13 mouse cellular contexts compared by ENCODE assay signal in the genomic region with DNA sequence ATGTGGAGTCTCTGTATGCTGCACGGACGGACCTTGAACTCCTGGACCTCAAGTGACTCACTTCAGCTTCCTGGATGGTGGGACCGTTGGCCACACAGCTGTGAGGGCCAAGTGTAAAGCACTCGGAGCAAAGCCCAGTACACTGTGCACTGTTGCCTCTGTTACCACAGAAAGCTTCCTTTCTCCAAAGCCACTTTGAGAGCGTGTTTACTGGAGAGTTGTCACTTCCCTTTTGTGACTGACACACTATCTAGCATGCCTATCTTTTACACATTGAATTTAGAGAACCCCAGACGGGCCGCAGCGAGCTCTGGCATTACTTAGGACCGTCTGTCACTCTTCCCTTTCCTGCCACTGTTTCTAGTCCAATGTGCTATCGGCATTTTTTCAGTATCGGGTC. TPM values are rescaled to one million over a fixed set of nuclear protein-coding genes. Genes with fewer than 3 reads are reported as not detected.
DNase-seq lines count a peak whose midpoint lies in the region; ATAC-seq and TF ChIP-seq lines count a peak whose summit lies in the region.
"Had no signal": no experiment of that assay in that cellular context is flagged by ENCODE, and none has a peak within 500 bp of the region (broad histone marks: within the 10 kb centered on the region; RNA-seq: fewer than 3 reads in every experiment).

No protein-coding gene starts in this region.

- H3K9me3 ChIP-seq in MEL (replicated peaks; ENCODE audit: insufficient read depth, low read length), result no peaks in the 10 kb centered on the region
- H3K9me3 ChIP-seq in heart, embryonic 16.5 days (replicated peaks; ENCODE audit: control insufficient read depth, low read length), result no peaks in the 10 kb centered on the region

- peak overlapping the region; percentile 30 to 53 for H3K4me3 ChIP-seq in MEL (ENCODE audit: control insufficient read depth in 1 of 2, insufficient read depth in 1 of 2, low read depth in 2 of 2, low read length in 2 of 2)
- no peak overlapping the region for H3K4me3 ChIP-seq in heart, embryonic 16.5 days (ENCODE audit: low read length)
- H3K4me3 ChIP-seq: gastrocnemius, adult 2 months had no signal

- peaks cover 22 to 25% of the 10 kb centered on the region in 2 experiments for H3K4me1 ChIP-seq in MEL (ENCODE audit: control insufficient read depth in 1 of 2, insufficient read depth in 2 of 2, low read length in 2 of 2)
- peaks cover 2% of the 10 kb centered on the region; the same call in 1 of the 2 replicates for H3K4me1 ChIP-seq in heart, embryonic 16.5 days (ENCODE audit: control insufficient read depth, insufficient read depth, low read length)

- TF ChIP-seq EP300 in MEL (IDR thresholded peaks at IDR 0.05; ENCODE audit: low read depth in 1 of 2, low read length in 2 of 2), result peak; percentile 47 to 74; a peak in 3 of 4 replicates

- peak overlapping the region; percentile 63 for H3K9ac ChIP-seq in MEL (ENCODE audit: control insufficient read depth, low read depth, low read length, poor library complexity, severe bottlenecking)
- no peak overlapping the region for H3K9ac ChIP-seq in heart, embryonic 16.5 days (ENCODE audit: low read length)

- H3K4me2 ChIP-seq in heart, embryonic 16.5 days (ENCODE audit: low read depth, low read length), result peak overlapping the region; percentile 4; the same call in 1 of the 2 replicates

- H3K36me3 ChIP-seq in MEL (ENCODE audit: control insufficient read depth in 1 of 2, insufficient read depth in 2 of 2, low read length in 2 of 2), result peaks cover 0 to 40% of the 10 kb centered on the region in 2 experiments; a peak in 2 of 4 replicates
- peaks cover 6% of the 10 kb centered on the region; the same call in 1 of the 2 replicates for H3K36me3 ChIP-seq in heart, embryonic 16.5 days (ENCODE audit: control insufficient read depth, insufficient read depth)

- 33% methylated on average over 11 of the region's 11 CpGs for WGBS in heart, embryonic 16.5 days

- H3K27ac ChIP-seq in MEL (ENCODE audit: control insufficient read depth, low read depth, low read length), result peak overlapping the region; percentile 89
- no peak overlapping the region for H3K27ac ChIP-seq in heart, embryonic 16.5 days (ENCODE audit: low read length)
- H3K27ac ChIP-seq: gastrocnemius, adult 2 months had no signal

- no peak for TF ChIP-seq CTCF in MEL (IDR thresholded peaks at IDR 0.05 in 2 of 3, conservative IDR thresholded peaks at IDR 0.05 in 1 of 3; ENCODE audit: control insufficient read depth in 1 of 3, insufficient read depth in 1 of 3, low read depth in 2 of 3, low read length in 3 of 3, poor library complexity in 1 of 3, severe bottlenecking in 1 of 3)

- peak; percentile 41; the same call in 1 of the 2 replicates for ATAC-seq in heart, embryonic 16.5 days (replicated peaks; ENCODE audit: extremely low read depth, insufficient read depth, low FRiP score)
- ATAC-seq: midbrain, embryonic 16.5 days had no signal

- TF ChIP-seq POLR2A in MEL (IDR thresholded peaks at IDR 0.05; ENCODE audit: control insufficient read depth in 1 of 2, insufficient read depth in 1 of 2, low read depth in 1 of 2, low read length in 2 of 2, poor library complexity in 1 of 2), result peak in 1 of 2 experiments; percentile 43; a peak in 1 of 4 replicates

- no peaks in the 10 kb centered on the region for H3K27me3 ChIP-seq in MEL (ENCODE audit: control insufficient read depth in 1 of 2, insufficient read depth in 2 of 2, low read length in 2 of 2)
- H3K27me3 ChIP-seq in heart, embryonic 16.5 days (ENCODE audit: control insufficient read depth, insufficient read depth, low read length), result no peaks in the 10 kb centered on the region

- no peak for TF ChIP-seq RAD21 in MEL (IDR thresholded peaks at IDR 0.05; ENCODE audit: low read depth, low read length)

- no peaks in the 10 kb centered on the region for H3K79me2 ChIP-seq in MEL (ENCODE audit: control insufficient read depth, insufficient read depth, low read length, poor library complexity)

- DNase-seq in embryo, embryonic 11 days, result peak; percentile 8
- DNase-seq in embryo, embryonic 10.5 days (ENCODE audit: low spot score), result no peak
- peak; percentile 88 for DNase-seq in MEL (ENCODE audit: low read depth, low spot score)
- DNase-seq in lung, postnatal 36 days, result peak; percentile 71
- no peak for DNase-seq in cerebellum, adult 18-20 months
- DNase-seq in urinary bladder, postnatal 10 days (ENCODE audit: low spot score), result no peak
- DNase-seq in gastrocnemius, postnatal 10 days, result no peak
- DNase-seq: gastrocnemius, adult 2 months had no signal

TF ChIP-seq in MEL, 35 proteins besides CTCF, POLR2A, EP300 and RAD21:
- TF ChIP-seq MAX (IDR thresholded peaks at IDR 0.05; ENCODE audit: low read length) (peak; percentile 72; the same call in 1 of the 2 replicates), MYC (IDR thresholded peaks at IDR 0.05; ENCODE audit: low read depth, low read length) (no peak), TBP (IDR thresholded peaks at IDR 0.05; ENCODE audit: low read depth, low read length) (peak; percentile 77; the same call in 1 of the 2 replicates), RCOR1 (IDR thresholded peaks at IDR 0.05; ENCODE audit: low read depth, low read length) (no peak), GATA1 (IDR thresholded peaks at IDR 0.05; ENCODE audit: low read depth, low read length) (peak; percentile 96), ETS1 (IDR thresholded peaks at IDR 0.05; ENCODE audit: low read depth, low read length) (peak; percentile 71), NELFE (IDR thresholded peaks at IDR 0.05; ENCODE audit: low read depth, low read length) (no peak), ELF1 (IDR thresholded peaks at IDR 0.05; ENCODE audit: low read depth, low read length) (0 out of 2 replicates have a peak, but pooled peaks have one; percentile 25), TCF12 (IDR thresholded peaks at IDR 0.05; ENCODE audit: low read depth, low read length) (peak; percentile 57), HCFC1 (IDR thresholded peaks at IDR 0.05; ENCODE audit: low read depth, low read length) (0 out of 2 replicates have a peak, but pooled peaks have one; percentile 46), SIN3A (IDR thresholded peaks at IDR 0.05; ENCODE audit: low read length) (peak; percentile 93), MXI1 (IDR thresholded peaks at IDR 0.05; ENCODE audit: low read depth, low read length) (peak; percentile 94), ZMIZ1 (IDR thresholded peaks at IDR 0.05; ENCODE audit: low read depth, low read length) (no peak)

RNA-seq across cellular contexts. Expression of a gene that starts 30.1 kb away (rescaled TPM):
- total RNA-seq in MEL (2012; rRNA removed), result 13.0 and 14.1 TPM in 2 replicates
- 10 to 100 TPM; 10.4 to 26.9 TPM for polyA plus RNA-seq in MEL (2012; ENCODE audit: insufficient read depth in 1 of 2, insufficient read length in 2 of 2, low read depth in 1 of 2, low replicate concordance in 2 of 2, missing spikeins in 1 of 2)
- polyA plus RNA-seq in heart, embryonic 16.5 days (2015; fragmentation: Nextera tagmentation; extraction: Ambion mirVana), result 3.6 and 3.7 TPM in 2 replicates
- 10 to 100 TPM; 14.6 to 15.0 TPM for total RNA-seq in gastrocnemius, postnatal 10 days (2021)

RNA-seq across cellular contexts. Expression of a gene that starts 57.0 kb away (rescaled TPM):
- not detected in 2 replicates for total RNA-seq in MEL (2012; rRNA removed)
- not detected for polyA plus RNA-seq in MEL (2012; ENCODE audit: insufficient read depth in 1 of 2, insufficient read length in 2 of 2, low read depth in 1 of 2, low replicate concordance in 2 of 2, missing spikeins in 1 of 2)
- polyA plus RNA-seq in heart, embryonic 16.5 days (2015; fragmentation: Nextera tagmentation; extraction: Ambion mirVana), result not detected in 2 replicates
- total RNA-seq in gastrocnemius, postnatal 10 days (2021), result not detected
- total RNA-seq: gastrocnemius, adult 2 months had no signal
- polyA plus RNA-seq: C2C12; embryonic facial prominence, embryonic 11.5 days; kidney, embryonic 16.5 days; midbrain, embryonic 16.5 days had no signal

RNA-seq across cellular contexts. Expression of a gene that starts 57.6 kb away (rescaled TPM):
- 0.10 TPM in 1 of 2 replicates, not detected in the other for total RNA-seq in MEL (2012; rRNA removed)
- polyA plus RNA-seq in MEL (2012; ENCODE audit: insufficient read depth in 1 of 2, insufficient read length in 2 of 2, low read depth in 1 of 2, low replicate concordance in 2 of 2, missing spikeins in 1 of 2), result under 1 TPM in 1 of 2 experiments, not detected in 1; 0.08 TPM
- 0.22 and 0.39 TPM in 2 replicates for polyA plus RNA-seq in heart, embryonic 16.5 days (2015; fragmentation: Nextera tagmentation; extraction: Ambion mirVana)
- not detected for total RNA-seq in gastrocnemius, postnatal 10 days (2021)
- total RNA-seq: gastrocnemius, adult 2 months had no signal

Comparison
In these comparisons a context has a peak if more than half of its experiments do, and no peak if none do; other contexts are left out.
1. DNase-seq: peak in embryo, embryonic 11 days (single experiment), MEL (single experiment) and lung, postnatal 36 days (single experiment); none in embryo, embryonic 10.5 days (single experiment), cerebellum, adult 18-20 months (0 of 2), urinary bladder, postnatal 10 days (single experiment) and gastrocnemius, postnatal 10 days (single experiment).